Mouse (Mus musculus) G1E-ER4 (cell line): ENCODE data around the gene Stk36. TPM values are rescaled to one million over a fixed set of nuclear protein-coding genes. Genes with fewer than 3 reads are reported as not detected.

Experiments used
- GATA1 ChIP-seq: IDR thresholded peaks from one replicate; pipeline ENCODE4 v1.8.0; 2012; ENCODE audit warnings: low read length, inconsistent platforms
- polyA plus RNA-seq: library from polyadenylated mRNA; stranded (reverse); fragments of >175 nt; gene quantifications from 2 replicates; pipeline ENCODE4 v1.2.3, GENCODE M21; 2012

The Stk36 gene
- polyA plus RNA-seq = 0.05 and 0.21 TPM in 2 replicates

GRCm38 (mm10) chr1:74601267-74601962, at the start of gene Stk36, which contains the start of gene Rnf25:
Gene Stk36, plus strand, starts transcription at chr1:74601445.
Gene Rnf25, minus strand, starts transcription at chr1:74601397.
- TF ChIP-seq GATA1 = no peak

- no peak for TF ChIP-seq GATA1
Measured at GRCm38 (mm10) chr1:74559061-74559460, 42.2 kb upstream of the Stk36 start.

GRCm38 (mm10) chr1:74565834-74566233, 35.4 kb upstream of the Stk36 start:
- TF ChIP-seq GATA1 = no peak

- TF ChIP-seq GATA1 = no peak
Measured at GRCm38 (mm10) chr1:74569739-74570719, 31.2 kb upstream of the Stk36 start.

- TF ChIP-seq GATA1 = no peak
Measured at GRCm38 (mm10) chr1:74582621-74583020, 18.6 kb upstream of the Stk36 start.

GRCm38 (mm10) chr1:74584616-74585398, 16.4 kb upstream of the Stk36 start:
- TF ChIP-seq GATA1 = no peak

GRCm38 (mm10) chr1:74587233-74587772, 13.9 kb upstream of the Stk36 start:
- no peak for TF ChIP-seq GATA1

- no peak for TF ChIP-seq GATA1
Measured at GRCm38 (mm10) chr1:74587773-74588445, 13.3 kb upstream of the Stk36 start, which contains the start of the genes Zfp142 and Bcs1l. Gene Zfp142, minus strand, starts transcription at chr1:74588246. Gene Bcs1l, plus strand, starts transcription at chr1:74588289.

- no peak for TF ChIP-seq GATA1
Measured at GRCm38 (mm10) chr1:74594434-74594833, 6.8 kb upstream of the Stk36 start.

- no peak for TF ChIP-seq GATA1
Measured at GRCm38 (mm10) chr1:74600501-74601266, 561 bp upstream of the Stk36 start.

- no peak for TF ChIP-seq GATA1
Measured at GRCm38 (mm10) chr1:74624183-74624582, 22.9 kb downstream of the Stk36 start.

- TF ChIP-seq GATA1 = no peak
Measured at GRCm38 (mm10) chr1:74626076-74626475, 24.8 kb downstream of the Stk36 start.

GRCm38 (mm10) chr1:74628001-74628400, 26.8 kb downstream of the Stk36 start:
- no peak for TF ChIP-seq GATA1

GRCm38 (mm10) chr1:74632734-74633133, 31.5 kb downstream of the Stk36 start:
- TF ChIP-seq GATA1 = no peak
